Mouse (Mus musculus) inflammation-experienced regulatory T-cells (primary cell): ENCODE results near the gene Foxo3. TPM values are rescaled to one million over a fixed set of nuclear protein-coding genes. Genes with fewer than 3 reads are reported as not detected.

Experiments used
- polyA plus RNA-seq, 2 experiments: library from polyadenylated mRNA; unstranded; fragments of 100-300 nt; shearing (Covaris generic); gene quantifications; one replicate each; pipeline ENCODE4 v1.2.1; 2017

Foxo3 gene
- 1 to 10 TPM; 2.7 to 2.9 TPM for polyA plus RNA-seq

GRCm38 (mm10) chr10:42276507-42277345 is at the start of gene Foxo3:
Gene Foxo3, minus strand, starts transcription at chr10:42276755.

Other genes starting within 250 kb of the Foxo3 start
- gene Afg1l, start 201.8 kb upstream of the Foxo3 start, polyA plus RNA-seq, result 1 to 10 TPM; 3.8 to 9.5 TPM
- gene Snx3, start 225.3 kb upstream of the Foxo3 start, polyA plus RNA-seq, result 100 to 1,000 TPM; 349 to 352 TPM